9 mouse cellular contexts compared by ENCODE assay signal in the genomic region with DNA sequence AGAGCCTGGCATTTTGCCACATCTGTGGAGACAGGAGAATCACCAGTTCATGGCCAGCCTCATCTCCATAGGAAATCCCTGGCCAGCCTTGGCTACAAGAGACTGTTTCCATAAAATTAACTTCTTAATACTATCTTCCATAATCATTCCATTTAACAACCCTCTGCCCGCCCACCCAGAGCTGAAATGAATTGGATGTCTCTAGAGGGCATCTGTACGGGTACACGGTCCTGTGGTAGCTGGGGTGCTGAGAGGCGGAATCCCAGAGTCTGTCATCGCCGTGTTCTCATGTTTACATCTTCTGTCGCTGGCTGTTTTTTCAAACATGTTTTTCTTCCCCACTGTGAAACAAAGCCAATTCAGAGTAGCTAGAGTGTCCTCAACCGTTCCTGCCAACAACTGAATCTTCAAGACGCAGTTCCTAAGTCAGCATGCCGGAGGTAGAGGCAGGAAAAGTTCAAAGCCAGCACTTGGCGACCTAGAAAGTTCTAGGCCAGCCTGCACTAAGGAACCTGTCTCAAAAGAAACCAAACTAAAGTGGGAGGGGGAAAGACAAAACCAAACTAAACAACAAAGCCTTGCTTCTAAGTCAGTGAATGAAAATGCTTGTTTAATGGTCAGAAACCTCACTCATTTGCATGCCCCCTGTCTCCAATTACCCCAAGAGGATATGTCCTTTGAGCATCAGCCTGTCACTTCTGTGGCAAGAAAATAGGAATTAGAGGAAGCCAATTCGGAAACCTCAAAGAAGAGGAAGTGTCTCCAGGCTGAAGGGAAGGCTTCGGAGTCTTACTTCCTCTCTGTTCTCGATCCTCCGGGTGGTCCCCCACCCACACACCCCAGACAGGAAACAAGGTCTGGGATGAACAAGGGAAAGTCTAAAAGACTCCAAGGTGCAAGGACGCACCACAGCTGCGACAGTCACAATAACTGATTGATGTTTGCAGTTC. TPM values are rescaled to one million over a fixed set of nuclear protein-coding genes. Genes with fewer than 3 reads are reported as not detected.
DNase-seq lines count a peak whose midpoint lies in the region; ATAC-seq lines count a peak whose summit lies in the region.
"Had no signal": no experiment of that assay in that cellular context is flagged by ENCODE, and none has a peak within 500 bp of the region (broad histone marks: within the 10 kb centered on the region; RNA-seq: fewer than 3 reads in every experiment).

No protein-coding gene starts in this region.

- no peak overlapping the region for H3K4me3 ChIP-seq in forebrain, embryonic 14.5 days (ENCODE audit: low read depth, low read length)
- no peak overlapping the region for H3K4me3 ChIP-seq in forebrain, embryonic 11.5 days (ENCODE audit: low read depth, low read length)
- H3K4me3 ChIP-seq in heart, embryonic 15.5 days, result no peak overlapping the region
- H3K4me3 ChIP-seq: embryonic facial prominence, embryonic 13.5 days had no signal

- no peaks in the 10 kb centered on the region for H3K9me3 ChIP-seq in forebrain, embryonic 14.5 days (replicated peaks; ENCODE audit: control insufficient read depth, low read length)
- H3K9me3 ChIP-seq in forebrain, embryonic 11.5 days (ENCODE audit: control insufficient read depth, low read length), result no peaks in the 10 kb centered on the region
- H3K9me3 ChIP-seq in heart, embryonic 15.5 days (replicated peaks), result no peaks in the 10 kb centered on the region
- H3K9me3 ChIP-seq: embryonic facial prominence, embryonic 13.5 days had no signal

- H3K36me3 ChIP-seq in forebrain, embryonic 14.5 days (ENCODE audit: control insufficient read depth, insufficient read depth, low read length), result no peaks in the 10 kb centered on the region
- no peaks in the 10 kb centered on the region for H3K36me3 ChIP-seq in forebrain, embryonic 11.5 days (ENCODE audit: control insufficient read depth, insufficient read depth, low read length)
- no peaks in the 10 kb centered on the region for H3K36me3 ChIP-seq in heart, embryonic 15.5 days
- H3K36me3 ChIP-seq: embryonic facial prominence, embryonic 13.5 days had no signal

- no peak for ATAC-seq in forebrain, embryonic 14.5 days
- no peak for ATAC-seq in forebrain, embryonic 11.5 days (replicated peaks; ENCODE audit: low FRiP score)
- ATAC-seq in heart, embryonic 15.5 days (replicated peaks; ENCODE audit: insufficient number of reproducible peaks, insufficient read depth, low FRiP score, low read depth), result no peak

- no peak overlapping the region for H3K27ac ChIP-seq in forebrain, embryonic 14.5 days (ENCODE audit: low read depth, low read length)
- no peak overlapping the region for H3K27ac ChIP-seq in forebrain, embryonic 11.5 days (ENCODE audit: low read depth, low read length)
- H3K27ac ChIP-seq in heart, embryonic 15.5 days, result peak overlapping the region; percentile 12; the same call in 1 of the 2 replicates
- H3K27ac ChIP-seq: embryonic facial prominence, embryonic 13.5 days had no signal

- peak; percentile 1 for DNase-seq in forebrain, embryonic 14.5 days (ENCODE audit: low spot score)
- no peak for DNase-seq in forebrain, embryonic 11.5 days (ENCODE audit: low spot score)
- peak; percentile 56 for DNase-seq in CD4-positive helper T cell, adult 2 months (ENCODE audit: low read depth, low spot score)
- DNase-seq in lung, postnatal 36 days, result peak; percentile 62
- no peak for DNase-seq in frontal cortex, postnatal 10 days (ENCODE audit: low spot score in 2 of 2)
- no peak for DNase-seq in ovary, postnatal 10 days (ENCODE audit: low spot score)
- DNase-seq in layer of hippocampus, postnatal 10 days (ENCODE audit: low spot score in 2 of 2), result no peak

- 84% methylated on average over 17 of the region's 17 CpGs for WGBS in forebrain, embryonic 14.5 days
- WGBS in forebrain, embryonic 11.5 days, result 83% methylated on average over 17 of the region's 17 CpGs
- WGBS in heart, embryonic 15.5 days, result 63% methylated on average over 17 of the region's 17 CpGs

- no peaks in the 10 kb centered on the region for H3K4me1 ChIP-seq in forebrain, embryonic 14.5 days (ENCODE audit: control insufficient read depth, insufficient read depth, low read length)
- H3K4me1 ChIP-seq in forebrain, embryonic 11.5 days (replicated peaks; ENCODE audit: control insufficient read depth, insufficient read depth, low read length), result 0 out of 2 replicates have a peak, but pooled peaks cover 2% of the 10 kb centered on the region
- H3K4me1 ChIP-seq in heart, embryonic 15.5 days (replicated peaks), result peaks cover 14% of the 10 kb centered on the region

- H3K27me3 ChIP-seq in forebrain, embryonic 14.5 days (replicated peaks; ENCODE audit: control insufficient read depth, insufficient read depth, low read length), result no peaks in the 10 kb centered on the region
- H3K27me3 ChIP-seq in forebrain, embryonic 11.5 days (ENCODE audit: control insufficient read depth, insufficient read depth, low read length), result no peaks in the 10 kb centered on the region
- no peaks in the 10 kb centered on the region for H3K27me3 ChIP-seq in heart, embryonic 15.5 days
- H3K27me3 ChIP-seq: embryonic facial prominence, embryonic 13.5 days had no signal

- no peak overlapping the region for H3K4me2 ChIP-seq in forebrain, embryonic 14.5 days (ENCODE audit: low read length)
- H3K4me2 ChIP-seq in forebrain, embryonic 11.5 days (ENCODE audit: low read depth, low read length, severe bottlenecking), result no peak overlapping the region
- no peak overlapping the region for H3K4me2 ChIP-seq in heart, embryonic 15.5 days
- H3K4me2 ChIP-seq: embryonic facial prominence, embryonic 13.5 days had no signal

- H3K9ac ChIP-seq in forebrain, embryonic 14.5 days (ENCODE audit: low read length), result no peak overlapping the region
- H3K9ac ChIP-seq in forebrain, embryonic 11.5 days (ENCODE audit: low read length), result no peak overlapping the region
- H3K9ac ChIP-seq in heart, embryonic 15.5 days, result no peak overlapping the region
- H3K9ac ChIP-seq: embryonic facial prominence, embryonic 13.5 days had no signal

RNA-seq across cellular contexts. Expression of a gene that starts 5.4 kb away (rescaled TPM):
- polyA plus RNA-seq in forebrain, embryonic 14.5 days (2014; fragmentation: Nextera tagmentation; extraction: Ambion mirVana), result 482 and 544 TPM in 2 replicates
- polyA plus RNA-seq in forebrain, embryonic 11.5 days (2014; fragmentation: Nextera tagmentation; extraction: Ambion mirVana), result 425 and 448 TPM in 2 replicates
- 301 and 302 TPM in 2 replicates for polyA plus RNA-seq in heart, embryonic 15.5 days (2015; fragmentation: Nextera tagmentation; extraction: Ambion mirVana)
- 100 to 1,000 TPM; 167 to 168 TPM for total RNA-seq in layer of hippocampus, postnatal 10 days (2021)

Comparison
In these comparisons a context has a peak if more than half of its experiments do, and no peak if none do; other contexts are left out.
1. DNase-seq: peak in forebrain, embryonic 14.5 days (single experiment), CD4-positive helper T cell, adult 2 months (single experiment) and lung, postnatal 36 days (single experiment); none in forebrain, embryonic 11.5 days (single experiment), frontal cortex, postnatal 10 days (0 of 2), ovary, postnatal 10 days (single experiment) and layer of hippocampus, postnatal 10 days (0 of 2).